Mouse (Mus musculus): ENCODE measurements around the gene Gpr18. TPM values are rescaled to one million over a fixed set of nuclear protein-coding genes. Genes with fewer than 3 reads are reported as not detected.

Gene Gpr18
- total and polyA plus RNA-seq, 3 experiments: 0.16 to 2.2 (median 0.43) TPM

DNA sequence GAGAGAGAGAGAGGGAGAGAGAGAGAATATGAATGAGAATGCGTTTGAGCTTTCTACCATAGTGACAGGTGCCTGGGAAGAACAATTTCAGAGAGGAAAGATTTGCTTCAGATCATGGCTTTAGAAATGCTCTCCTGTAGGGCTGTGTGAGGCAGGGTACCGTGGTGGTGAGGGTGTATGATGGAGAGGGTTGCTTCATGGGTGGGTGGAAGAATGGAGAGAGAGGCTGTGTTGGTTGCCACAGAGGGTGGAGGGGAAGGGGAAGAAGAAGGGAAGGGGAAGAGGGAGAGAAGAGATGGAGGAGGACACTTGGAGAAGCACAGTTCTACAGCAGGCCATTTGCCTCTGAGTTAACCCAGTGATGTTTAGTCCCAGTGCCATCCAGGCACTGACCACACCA is 17.8 kb downstream of the Gpr18 start:
- Histone ChIP-seq H3K27ac (no peak overlapping the region), H3K27me3 (ENCODE audit: control insufficient read depth, insufficient read depth, low read length) (no peaks in the 10 kb centered on the region), H3K4me1 (ENCODE audit: control insufficient read depth, insufficient read depth, low read length) (no peaks in the 10 kb centered on the region), H3K9ac (ENCODE audit: low read depth, low read length) (no peak overlapping the region), H3K79me2 (replicated peaks; ENCODE audit: control insufficient read depth, insufficient read depth, low read length) (no peaks in the 10 kb centered on the region), H3K4me3 (no peak overlapping the region), H3K36me3 (ENCODE audit: control insufficient read depth, insufficient read depth, low read length) (no peaks in the 10 kb centered on the region)
- 83% methylated on average over 2 of the region's 2 CpGs for WGBS
- TF ChIP-seq POLR2A (IDR thresholded peaks at IDR 0.05; ENCODE audit: insufficient read depth, low read depth, low read length): no peak
- DNase-seq: no peak
- intact Hi-C loops (cut with DNase I): no loop called here

DNA sequence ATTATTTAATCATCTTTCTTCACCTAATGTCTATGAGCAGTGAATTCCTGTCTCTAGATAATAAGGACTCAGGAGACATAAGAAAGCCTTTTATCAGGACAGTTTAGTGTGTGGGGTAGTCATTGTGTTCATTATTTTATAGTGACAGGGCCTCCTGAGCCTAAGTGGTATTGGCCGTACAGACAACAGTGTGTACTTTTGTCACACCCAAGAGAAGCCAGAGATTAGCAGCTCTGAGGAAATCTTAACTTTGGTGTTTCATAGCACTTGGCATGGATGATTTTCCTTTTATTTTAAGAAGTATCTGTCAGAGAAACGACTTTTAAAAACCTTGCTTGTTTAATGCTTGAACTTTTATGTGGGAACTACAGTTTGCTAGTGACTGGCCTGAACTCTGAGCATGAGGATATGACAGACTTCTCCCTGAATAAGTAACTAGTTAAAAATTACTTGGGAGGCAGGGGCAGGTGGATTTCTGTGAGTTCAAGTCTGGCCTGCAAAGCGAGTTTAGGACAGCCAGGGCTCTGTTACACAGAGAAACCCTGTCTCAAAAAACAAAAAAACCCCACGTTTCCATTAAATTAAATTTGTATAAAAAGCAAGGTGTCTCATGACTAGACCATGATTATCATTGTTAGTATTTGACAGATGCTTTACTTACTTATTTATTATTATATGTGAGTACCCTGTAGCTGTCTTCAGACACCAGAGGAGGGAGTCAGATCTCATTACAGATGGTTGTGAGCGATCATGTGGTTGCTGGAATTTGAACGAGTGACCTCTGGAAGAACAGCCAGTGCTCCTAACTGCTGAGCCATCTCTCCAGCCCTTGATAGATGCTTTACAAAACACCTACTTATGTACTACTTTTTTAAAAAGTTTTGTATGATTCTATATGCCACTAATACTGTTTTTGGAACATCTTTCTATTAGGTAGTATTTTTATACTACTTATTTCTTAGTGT is 19.2 kb downstream of the Gpr18 start:
- no peak overlapping the region for H3K27ac ChIP-seq
- intact Hi-C loops (cut with DNase I): no loop called here
- H3K36me3 ChIP-seq (ENCODE audit: control insufficient read depth, insufficient read depth, low read length): no peaks in the 10 kb centered on the region
- no peaks in the 10 kb centered on the region for H3K79me2 ChIP-seq (replicated peaks; ENCODE audit: control insufficient read depth, insufficient read depth, low read length)
- no peaks in the 10 kb centered on the region for H3K27me3 ChIP-seq (ENCODE audit: control insufficient read depth, insufficient read depth, low read length)
- H3K9ac ChIP-seq (ENCODE audit: low read depth, low read length): no peak overlapping the region
- TF ChIP-seq CTCF (IDR thresholded peaks at IDR 0.05): no peak
- TF ChIP-seq EP300 (IDR thresholded peaks at IDR 0.05; ENCODE audit: insufficient read depth, low read depth, low read length): no peak
- no peak for TF ChIP-seq POLR2A (IDR thresholded peaks at IDR 0.05; ENCODE audit: insufficient read depth, low read depth, low read length)
- no peak for DNase-seq
- WGBS: 67% methylated on average over 6 of the region's 6 CpGs
- no peak overlapping the region for H3K4me3 ChIP-seq
- H3K4me1 ChIP-seq (ENCODE audit: control insufficient read depth, insufficient read depth, low read length): no peaks in the 10 kb centered on the region

DNA sequence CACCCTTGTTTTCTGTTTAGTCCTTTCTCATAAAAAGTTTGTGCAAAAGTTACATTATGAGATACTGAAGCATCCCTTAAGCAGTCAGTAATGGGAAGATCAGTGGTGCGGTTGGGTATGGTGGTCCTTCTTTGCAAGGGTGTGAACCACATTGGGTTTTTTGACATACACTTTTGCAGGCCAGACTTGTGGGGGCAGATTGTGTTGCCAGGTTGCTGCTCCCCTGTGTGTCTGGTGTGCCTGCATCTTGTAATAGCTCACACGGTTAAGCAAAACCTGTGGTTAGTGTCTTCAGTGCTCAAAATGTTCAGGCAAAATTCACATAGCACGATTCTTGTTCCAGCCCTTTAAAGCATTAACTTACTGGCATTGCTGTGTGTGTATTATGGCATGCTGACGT is 20.3 kb downstream of the Gpr18 start:
- Histone ChIP-seq H3K36me3 (ENCODE audit: control insufficient read depth, insufficient read depth, low read length) (no peaks in the 10 kb centered on the region), H3K4me3 (no peak overlapping the region), H3K79me2 (replicated peaks; ENCODE audit: control insufficient read depth, insufficient read depth, low read length) (no peaks in the 10 kb centered on the region), H3K27ac (no peak overlapping the region), H3K27me3 (ENCODE audit: control insufficient read depth, insufficient read depth, low read length) (no peaks in the 10 kb centered on the region), H3K4me1 (ENCODE audit: control insufficient read depth, insufficient read depth, low read length) (no peaks in the 10 kb centered on the region), H3K9ac (ENCODE audit: low read depth, low read length) (no peak overlapping the region)
- TF ChIP-seq POLR2A (IDR thresholded peaks at IDR 0.05; ENCODE audit: insufficient read depth, low read depth, low read length): no peak
- TF ChIP-seq EP300 (IDR thresholded peaks at IDR 0.05; ENCODE audit: insufficient read depth, low read depth, low read length): no peak
- TF ChIP-seq CTCF (IDR thresholded peaks at IDR 0.05): no peak
- no peak for DNase-seq
- WGBS: 93% methylated on average over 4 of the region's 4 CpGs
- intact Hi-C loops (cut with DNase I): no loop called here

DNA sequence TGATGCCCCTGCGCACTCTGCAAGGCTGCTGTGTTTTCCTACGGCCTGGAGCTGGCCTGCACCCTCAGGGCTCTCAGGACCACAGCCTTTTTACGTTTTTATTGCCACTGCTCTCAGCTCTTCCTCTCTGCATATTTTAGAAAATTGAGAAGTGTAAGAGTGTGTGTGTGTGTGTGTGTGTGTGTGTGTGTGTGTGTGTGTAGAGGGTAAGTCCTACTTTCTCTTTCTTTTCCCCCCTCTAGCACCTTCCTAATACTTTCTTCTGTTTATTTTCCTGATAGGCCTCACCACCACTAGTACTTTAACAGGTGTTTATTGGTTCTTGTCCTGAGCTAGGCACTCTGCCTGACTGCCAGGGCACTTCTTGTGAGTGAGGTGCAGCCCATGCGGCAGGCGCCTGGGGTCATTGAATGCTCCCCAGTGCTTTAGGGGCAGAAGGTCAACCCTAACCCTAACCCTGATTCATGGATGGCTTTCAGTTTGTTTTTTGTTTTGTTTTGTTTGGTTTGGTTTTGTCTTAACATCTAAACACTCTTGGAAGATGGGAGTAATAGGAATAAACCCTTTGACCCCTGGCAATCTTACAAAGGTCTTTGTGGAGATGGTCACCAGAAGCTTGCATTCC is 21.0 kb downstream of the Gpr18 start:
- Histone ChIP-seq H3K27me3 (ENCODE audit: control insufficient read depth, insufficient read depth, low read length) (no peaks in the 10 kb centered on the region), H3K4me1 (ENCODE audit: control insufficient read depth, insufficient read depth, low read length) (no peaks in the 10 kb centered on the region), H3K36me3 (ENCODE audit: control insufficient read depth, insufficient read depth, low read length) (no peaks in the 10 kb centered on the region), H3K27ac (no peak overlapping the region), H3K79me2 (replicated peaks; ENCODE audit: control insufficient read depth, insufficient read depth, low read length) (no peaks in the 10 kb centered on the region), H3K9ac (ENCODE audit: low read depth, low read length) (no peak overlapping the region), H3K4me3 (no peak overlapping the region)
- WGBS: 86% methylated on average over 5 of the region's 5 CpGs
- no peak for DNase-seq
- TF ChIP-seq POLR2A (IDR thresholded peaks at IDR 0.05; ENCODE audit: insufficient read depth, low read depth, low read length) (no peak), EP300 (IDR thresholded peaks at IDR 0.05; ENCODE audit: insufficient read depth, low read depth, low read length) (no peak), CTCF (IDR thresholded peaks at IDR 0.05) (no peak)
- intact Hi-C loops (cut with DNase I): no loop called here

DNA sequence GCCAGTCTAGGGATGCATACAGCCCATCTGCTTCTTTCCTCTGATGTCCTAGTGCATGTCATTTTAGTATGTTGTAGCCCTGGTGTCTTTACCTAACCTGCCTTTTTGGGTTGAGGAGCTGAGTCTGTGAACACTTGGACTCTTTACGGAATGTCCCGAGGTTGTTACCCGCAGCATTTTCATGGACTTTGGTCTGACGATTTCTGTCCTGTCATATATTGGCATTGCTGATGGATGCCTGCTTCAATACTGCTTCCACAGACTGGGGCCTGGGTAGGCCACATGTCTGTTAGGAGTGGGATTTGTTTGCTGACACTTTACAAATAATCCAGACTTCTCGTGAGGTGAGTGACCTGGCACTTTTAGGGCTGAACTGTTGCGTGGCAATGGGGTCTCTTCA is 21.8 kb downstream of the Gpr18 start:
- no peaks in the 10 kb centered on the region for H3K36me3 ChIP-seq (ENCODE audit: control insufficient read depth, insufficient read depth, low read length)
- intact Hi-C loops (cut with DNase I): loop anchor here (2.0 kb wide), 1 partner anchor 21 kb away; the partner anchor contains the start of gene Gpr18
- H3K27me3 ChIP-seq (ENCODE audit: control insufficient read depth, insufficient read depth, low read length): no peaks in the 10 kb centered on the region
- no peak overlapping the region for H3K4me3 ChIP-seq
- 94% methylated on average over 6 of the region's 6 CpGs for WGBS
- no peak overlapping the region for H3K27ac ChIP-seq
- H3K4me1 ChIP-seq (ENCODE audit: control insufficient read depth, insufficient read depth, low read length): no peaks in the 10 kb centered on the region
- TF ChIP-seq EP300 (IDR thresholded peaks at IDR 0.05; ENCODE audit: insufficient read depth, low read depth, low read length): no peak
- TF ChIP-seq CTCF (IDR thresholded peaks at IDR 0.05): no peak
- TF ChIP-seq POLR2A (IDR thresholded peaks at IDR 0.05; ENCODE audit: insufficient read depth, low read depth, low read length): no peak
- H3K9ac ChIP-seq (ENCODE audit: low read depth, low read length): no peak overlapping the region
- H3K79me2 ChIP-seq (replicated peaks; ENCODE audit: control insufficient read depth, insufficient read depth, low read length): no peaks in the 10 kb centered on the region
- DNase-seq: no peak

Data from heart, adult 2 months (tissue).